Mouse (Mus musculus) liver, embryonic 11.5 days (tissue): Measurements from ENCODE around the gene Olfr1178. TPM values are rescaled to one million over a fixed set of nuclear protein-coding genes. Genes with fewer than 3 reads are reported as not detected.

Experiments
- ATAC-seq: fragments of 200-750 bp; cut with Nextera tagmentation; replicated peaks from 2 replicates; pipeline ENCODE4 v1.8.0; 2017; ENCODE audit warnings: moderate number of reproducible peaks, mild to moderate bottlenecking, moderate TSS enrichment, moderate library complexity; ENCODE audit not compliant: low FRiP score
- DNase-seq: peaks from one replicate; pipeline ENCODE4 v3.0.0-alpha.2; 2017; ENCODE audit warnings: low spot score
- H3K27ac ChIP-seq: fragments of 300-500 bp; sonication (generic); 2 replicates; pipeline ENCODE4 v1.5.1; 2014; ENCODE audit warnings: mild to moderate bottlenecking, low read depth, low read length, control low read depth
- H3K27me3 ChIP-seq: fragments of 300-500 bp; sonication (generic); replicated peaks from 2 replicates; pipeline ENCODE4 v1.6.1; 2014; ENCODE audit warnings: low read length, mixed read lengths; ENCODE audit not compliant: control insufficient read depth, insufficient read depth
- H3K36me3 ChIP-seq: fragments of 300-500 bp; sonication (generic); 2 replicates; pipeline ENCODE4 v1.6.1; 2014; ENCODE audit warnings: mild to moderate bottlenecking, low read length, moderate library complexity, mixed read lengths; ENCODE audit not compliant: control insufficient read depth, insufficient read depth
- H3K4me1 ChIP-seq: fragments of 300-500 bp; sonication (generic); replicated peaks from 2 replicates; pipeline ENCODE4 v1.6.1; 2014; ENCODE audit warnings: low read length, mixed read lengths; ENCODE audit not compliant: control insufficient read depth, insufficient read depth
- H3K4me2 ChIP-seq: fragments of 300-500 bp; sonication (generic); 2 replicates; pipeline ENCODE4 v1.6.1; 2014; ENCODE audit warnings: mild to moderate bottlenecking, control low read depth, moderate library complexity
- H3K4me3 ChIP-seq: fragments of 300-500 bp; sonication (generic); 2 replicates; pipeline ENCODE4 v1.5.1; 2014; ENCODE audit warnings: low read depth, low read length, control low read depth
- H3K9ac ChIP-seq: fragments of 300-500 bp; sonication (generic); 2 replicates; pipeline ENCODE4 v1.6.1; 2014; ENCODE audit warnings: low read depth, low read length, control low read depth
- H3K9me3 ChIP-seq: fragments of 300-500 bp; sonication (generic); 2 replicates; pipeline ENCODE4 v1.6.1; 2016; ENCODE audit warnings: low read length, inconsistent platforms, mixed read lengths; ENCODE audit not compliant: control insufficient read depth
- WGBS: fragments of 180-500 bp; shearing (Covaris S2); extraction: QIAGEN DNeasy Blood & Tissue Kit; methylation state at CpG from one replicate; pipeline ENCODE4 v1.1.7; 2014; 5-methylcytosine and 5-hydroxymethylcytosine counted together
- polyA plus RNA-seq: library from polyadenylated mRNA; unstranded; fragments of >200 nt; fragmentation: Nextera tagmentation; extraction: Ambion mirVana; gene quantifications from 2 replicates; pipeline ENCODE4 v1.2.1, GENCODE M21; 2014

Gene Olfr1178
- polyA plus RNA-seq: not detected in 2 replicates

DNA sequence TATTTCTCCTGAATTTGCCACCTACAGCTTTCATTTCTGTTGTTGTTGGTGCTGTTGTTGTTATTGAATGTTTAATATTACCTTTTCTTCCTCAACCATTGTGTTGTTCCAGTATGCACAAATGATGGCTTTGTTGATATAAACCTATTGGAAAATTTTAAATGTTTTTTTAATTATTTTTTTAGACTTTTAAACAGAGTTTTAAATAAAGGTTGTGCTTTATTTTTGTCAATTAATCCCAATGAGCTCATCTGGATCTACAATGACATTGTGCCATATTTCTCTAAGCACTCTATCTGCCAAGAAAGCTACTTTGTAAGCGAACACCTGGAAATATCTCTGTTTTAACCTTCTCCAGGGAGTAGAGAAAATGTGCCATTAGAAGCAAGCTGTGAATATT is at the start of gene Olfr1178:
Olfr1178 (plus strand) TSS at position 301 of the 400 bp plus-strand sequence.
- Histone ChIP-seq H3K27me3 (no peaks in the 10 kb centered on the region), H3K9ac (no peak within 1 kb of the TSS), H3K4me2 (no peak within 1 kb of the TSS), H3K4me3 (no peak within 1 kb of the TSS), H3K27ac (no peak within 1 kb of the TSS), H3K9me3 (no peaks in the 10 kb centered on the region), H3K36me3 (no peaks in the 10 kb centered on the region), H3K4me1 (no peaks in the 10 kb centered on the region)
- ATAC-seq (no peak), DNase-seq (no peak)
- WGBS: 80% methylated on average over 1 of the region's 1 CpGs

GRCm38 (mm10) chr2:88346392-88346791 is 40.5 kb upstream of the Olfr1178 start, which contains the start of gene Olfr1177-ps:
TSS of gene Olfr1177-ps (minus strand) at chr2:88346492.
- no peaks in the 10 kb centered on the region for H3K9me3 ChIP-seq

GRCm38 (mm10) chr2:88356304-88356703 is 30.6 kb upstream of the Olfr1178 start:
- Histone ChIP-seq H3K9me3 (no peaks in the 10 kb centered on the region), H3K36me3 (no peaks in the 10 kb centered on the region), H3K27ac (no peak overlapping the region), H3K9ac (no peak overlapping the region), H3K27me3 (no peaks in the 10 kb centered on the region), H3K4me1 (no peaks in the 10 kb centered on the region), H3K4me2 (no peak overlapping the region), H3K4me3 (no peak overlapping the region)
- DNase-seq: no peak
- ATAC-seq: no peak
- WGBS: 7% methylated on average over 2 of the region's 2 CpGs

More at GRCm38 (mm10) chr2:88346392-88346791, 40.5 kb upstream of the Olfr1178 start, which contains the start of gene Olfr1177-ps:
- H3K4me2 ChIP-seq: no peak within 1 kb of the TSS
- H3K36me3 ChIP-seq: no peaks in the 10 kb centered on the region
- H3K27ac ChIP-seq: no peak within 1 kb of the TSS
- DNase-seq: no peak
- no peak within 1 kb of the TSS for H3K4me3 ChIP-seq
- ATAC-seq: no peak
- 66% methylated on average over 1 of the region's 1 CpGs for WGBS
- no peaks in the 10 kb centered on the region for H3K4me1 ChIP-seq
- H3K27me3 ChIP-seq: no peaks in the 10 kb centered on the region
- no peak within 1 kb of the TSS for H3K9ac ChIP-seq

DNA sequence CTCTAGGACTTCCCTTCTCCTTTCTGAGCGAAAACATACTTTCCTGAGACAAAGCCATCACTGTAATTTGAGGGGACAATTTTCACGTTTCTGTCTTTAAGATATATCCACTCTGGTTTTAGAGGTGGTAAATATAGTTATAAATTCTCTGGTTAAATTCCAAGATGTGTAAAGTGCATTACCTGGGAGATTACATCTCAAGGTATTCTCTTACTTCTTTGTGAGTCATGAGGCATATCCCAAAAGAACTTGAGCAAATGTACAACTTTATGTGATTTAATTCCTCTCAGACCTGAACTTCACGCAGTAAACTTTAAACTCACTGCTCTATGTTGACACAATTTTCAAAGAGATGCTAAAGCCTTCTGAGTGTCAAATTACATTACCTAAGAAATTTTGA is 19.5 kb downstream of the Olfr1178 start, which contains the start of gene Olfr1179:
Olfr1179 (minus strand) TSS at position 101 of the 400 bp plus-strand sequence.
- Histone ChIP-seq H3K27me3 (no peaks in the 10 kb centered on the region), H3K36me3 (no peaks in the 10 kb centered on the region), H3K27ac (no peak within 1 kb of the TSS), H3K4me1 (no peaks in the 10 kb centered on the region), H3K9me3 (no peaks in the 10 kb centered on the region), H3K4me2 (no peak within 1 kb of the TSS), H3K9ac (no peak within 1 kb of the TSS), H3K4me3 (no peak within 1 kb of the TSS)
- no peak for ATAC-seq
- no peak for DNase-seq
- 82% methylated on average over 3 of the region's 3 CpGs for WGBS

- Histone ChIP-seq H3K9ac (no peak within 1 kb of the TSS), H3K9me3 (no peaks in the 10 kb centered on the region), H3K27me3 (no peaks in the 10 kb centered on the region), H3K4me3 (no peak within 1 kb of the TSS), H3K36me3 (no peaks in the 10 kb centered on the region), H3K4me1 (no peaks in the 10 kb centered on the region), H3K4me2 (no peak within 1 kb of the TSS), H3K27ac (no peak within 1 kb of the TSS)
- WGBS: 75% methylated on average over 2 of the region's 2 CpGs
- ATAC-seq: no peak
- DNase-seq: no peak
These were observed 32.2 kb downstream of the Olfr1178 start, which contains the start of gene Olfr1180 for GRCm38 (mm10) chr2:88419051-88419450. TSS of gene Olfr1180 (minus strand) at chr2:88419151.

- Histone ChIP-seq H3K36me3 (no peaks in the 10 kb centered on the region), H3K27me3 (no peaks in the 10 kb centered on the region), H3K9ac (no peak within 1 kb of the TSS), H3K4me1 (no peaks in the 10 kb centered on the region), H3K4me2 (no peak within 1 kb of the TSS), H3K9me3 (no peaks in the 10 kb centered on the region), H3K4me3 (no peak within 1 kb of the TSS), H3K27ac (no peak within 1 kb of the TSS)
- DNase-seq: no peak
- 76% methylated on average over 1 of the region's 1 CpGs for WGBS
- ATAC-seq: no peak
These were observed 39.2 kb downstream of the Olfr1178 start, which contains the start of gene Olfr1181 for GRCm38 (mm10) chr2:88426071-88426470. TSS of gene Olfr1181 (minus strand) at chr2:88426171.

DNA sequence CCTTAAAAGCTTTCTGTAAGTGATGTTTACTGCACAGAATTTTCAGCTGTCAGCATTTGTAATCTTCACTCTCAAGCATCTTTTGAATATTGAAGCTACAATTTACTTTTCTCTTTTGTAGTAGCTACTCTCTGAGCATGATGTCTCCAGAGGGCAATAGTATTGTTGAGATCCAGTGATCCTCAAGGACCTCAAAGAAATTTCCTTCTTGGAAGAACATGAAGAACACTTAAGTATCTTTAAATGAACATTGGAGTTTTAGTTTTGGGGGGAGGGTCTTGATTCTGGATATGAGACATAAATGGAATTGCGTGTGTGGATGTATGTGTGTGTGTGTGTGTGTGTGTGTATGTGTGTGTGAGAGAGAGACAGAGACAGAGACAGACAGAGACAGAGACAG is 62.2 kb downstream of the Olfr1178 start, which contains the start of gene Gm13757:
Gm13757 (minus strand) TSS at position 101 of the 400 bp plus-strand sequence.
- DNase-seq (no peak), ATAC-seq (no peak)
- H3K27me3 ChIP-seq: no peaks in the 10 kb centered on the region
- H3K9ac ChIP-seq: no peak within 1 kb of the TSS
- no peak within 1 kb of the TSS for H3K4me3 ChIP-seq
- H3K9me3 ChIP-seq: no peaks in the 10 kb centered on the region
- 92% methylated on average over 1 of the region's 1 CpGs for WGBS
- no peaks in the 10 kb centered on the region for H3K36me3 ChIP-seq
- no peak within 1 kb of the TSS for H3K4me2 ChIP-seq
- no peak within 1 kb of the TSS for H3K27ac ChIP-seq
- no peaks in the 10 kb centered on the region for H3K4me1 ChIP-seq

Other genes starting within 250 kb of the Olfr1178 start
- not detected in 2 replicates for gene Olfr1167, start 231.9 kb upstream of the Olfr1178 start, polyA plus RNA-seq
- not detected in 2 replicates for gene Olfr1168, start 205.2 kb upstream of the Olfr1178 start, polyA plus RNA-seq
- gene Olfr1170, start 158.7 kb upstream of the Olfr1178 start, polyA plus RNA-seq: not detected in 2 replicates
- not detected in 2 replicates for gene Olfr1173, start 107.2 kb upstream of the Olfr1178 start, polyA plus RNA-seq
- not detected in 2 replicates for gene Olfr1174-ps, start 71.9 kb upstream of the Olfr1178 start, polyA plus RNA-seq
- gene Olfr1175-ps, start 59.8 kb upstream of the Olfr1178 start, polyA plus RNA-seq: not detected in 2 replicates
- gene Olfr1176, start 50.3 kb upstream of the Olfr1178 start, polyA plus RNA-seq: not detected in 2 replicates
- gene Olfr1177-ps, start 40.6 kb upstream of the Olfr1178 start, polyA plus RNA-seq: not detected in 2 replicates
- not detected in 2 replicates for gene Olfr1179, start 19.4 kb downstream of the Olfr1178 start, polyA plus RNA-seq
- gene Olfr1180, start 32.1 kb downstream of the Olfr1178 start, polyA plus RNA-seq: not detected in 2 replicates
- not detected in 2 replicates for gene Olfr1181, start 39.1 kb downstream of the Olfr1178 start, polyA plus RNA-seq
- not detected in 2 replicates for gene Gm13757, start 62.1 kb downstream of the Olfr1178 start, polyA plus RNA-seq
- not detected in 2 replicates for gene Olfr1183, start 67.8 kb downstream of the Olfr1178 start, polyA plus RNA-seq
- not detected in 2 replicates for gene Olfr1184, start 96.5 kb downstream of the Olfr1178 start, polyA plus RNA-seq
- gene Olfr1185-ps1, start 106.3 kb downstream of the Olfr1178 start, polyA plus RNA-seq: not detected in 2 replicates
- not detected in 2 replicates for gene Olfr1186, start 131.5 kb downstream of the Olfr1178 start, polyA plus RNA-seq
- not detected in 2 replicates for gene Olfr1188, start 169.9 kb downstream of the Olfr1178 start, polyA plus RNA-seq
- gene Olfr1189, start 199.4 kb downstream of the Olfr1178 start, polyA plus RNA-seq: not detected in 2 replicates